Mouse (Mus musculus) lung, embryonic 16.5 days (tissue): ENCODE measurements at regions not wholly inside any gene's neighbourhood (a gene's known extent, or its start where the extent isn't known, plus 50 kb on each side); places are given as distances from the start of the nearest gene placed in this dataset.

Experiments used
- ATAC-seq: fragments of 200-750 bp; cut with Nextera tagmentation; 2 replicates; pipeline ENCODE4 v1.8.0; 2017; ENCODE audit warnings: low read depth, mild to moderate bottlenecking, moderate library complexity
- H3K27ac ChIP-seq: fragments of 300-500 bp; sonication (generic); 2 replicates; pipeline ENCODE4 v1.5.1; 2014; ENCODE audit warnings: mild to moderate bottlenecking, control low read depth, low read length
- H3K27me3 ChIP-seq: fragments of 300-500 bp; sonication (generic); 2 replicates; pipeline ENCODE4 v1.6.1; 2014; ENCODE audit warnings: low read depth, low read length, mixed read lengths; ENCODE audit not compliant: control insufficient read depth, insufficient read depth
- H3K36me3 ChIP-seq: fragments of 300-500 bp; sonication (generic); 2 replicates; pipeline ENCODE4 v1.6.1; 2014; ENCODE audit warnings: low read length; ENCODE audit not compliant: control insufficient read depth, insufficient read depth
- H3K4me1 ChIP-seq: fragments of 300-500 bp; sonication (generic); replicated peaks from 2 replicates; pipeline ENCODE4 v1.6.1; 2014; ENCODE audit warnings: low read length, mixed read lengths; ENCODE audit not compliant: control insufficient read depth, insufficient read depth
- H3K4me2 ChIP-seq: fragments of 300-500 bp; sonication (generic); 2 replicates; pipeline ENCODE4 v1.6.1; 2014; ENCODE audit warnings: low read depth, low read length, control low read depth
- H3K4me3 ChIP-seq: fragments of 300-500 bp; sonication (generic); 2 replicates; pipeline ENCODE4 v1.5.1; 2014; ENCODE audit warnings: mild to moderate bottlenecking, low read length, control low read depth
- H3K9ac ChIP-seq: fragments of 300-500 bp; sonication (generic); 2 replicates; pipeline ENCODE4 v1.6.1; 2014; ENCODE audit warnings: low read length, control low read depth
- H3K9me3 ChIP-seq: fragments of 300-500 bp; sonication (generic); 2 replicates; pipeline ENCODE4 v1.6.1; 2016; ENCODE audit warnings: low read length; ENCODE audit not compliant: control insufficient read depth
- WGBS: fragments of 180-500 bp; shearing (Covaris S2); extraction: QIAGEN DNeasy Blood & Tissue Kit; methylation state at CpG from one replicate; pipeline ENCODE4 v1.1.7; 2014; 5-methylcytosine and 5-hydroxymethylcytosine counted together

GRCm38 (mm10) chr1:35814207-35814606 is 254.0 kb upstream of the Hs6st1 start:
- no peak overlapping the region for H3K4me3 ChIP-seq
- ATAC-seq: peak; percentile 70
- no peak overlapping the region for H3K4me2 ChIP-seq
- H3K9me3 ChIP-seq: no peaks in the 10 kb centered on the region
- H3K36me3 ChIP-seq: no peaks in the 10 kb centered on the region
- peaks cover 4% of the 10 kb centered on the region; the same call in 1 of the 2 replicates for H3K4me1 ChIP-seq
- H3K27ac ChIP-seq: peak overlapping the region; percentile 65
- H3K9ac ChIP-seq: no peak overlapping the region
- WGBS: 59% methylated on average over 9 of the region's 9 CpGs
- H3K27me3 ChIP-seq: no peaks in the 10 kb centered on the region

- H3K27me3 ChIP-seq: no peaks in the 10 kb centered on the region
- peak overlapping the region; percentile 65 for H3K27ac ChIP-seq
- peak; percentile 18; the same call in 1 of the 2 replicates for ATAC-seq
- no peak overlapping the region for H3K4me3 ChIP-seq
- H3K4me2 ChIP-seq: no peak overlapping the region
- H3K36me3 ChIP-seq: no peaks in the 10 kb centered on the region
- H3K4me1 ChIP-seq: peaks cover 4% of the 10 kb centered on the region; the same call in 1 of the 2 replicates
- H3K9ac ChIP-seq: no peak overlapping the region
- no peaks in the 10 kb centered on the region for H3K9me3 ChIP-seq
- 60% methylated on average over 3 of the region's 3 CpGs for WGBS
These were observed 253.4 kb upstream of the Hs6st1 start for GRCm38 (mm10) chr1:35814751-35815150.

GRCm38 (mm10) chr1:35821791-35822190 is 246.4 kb upstream of the Hs6st1 start:
- H3K27me3 ChIP-seq: no peaks in the 10 kb centered on the region
- WGBS: 92% methylated on average over 6 of the region's 6 CpGs

DNA sequence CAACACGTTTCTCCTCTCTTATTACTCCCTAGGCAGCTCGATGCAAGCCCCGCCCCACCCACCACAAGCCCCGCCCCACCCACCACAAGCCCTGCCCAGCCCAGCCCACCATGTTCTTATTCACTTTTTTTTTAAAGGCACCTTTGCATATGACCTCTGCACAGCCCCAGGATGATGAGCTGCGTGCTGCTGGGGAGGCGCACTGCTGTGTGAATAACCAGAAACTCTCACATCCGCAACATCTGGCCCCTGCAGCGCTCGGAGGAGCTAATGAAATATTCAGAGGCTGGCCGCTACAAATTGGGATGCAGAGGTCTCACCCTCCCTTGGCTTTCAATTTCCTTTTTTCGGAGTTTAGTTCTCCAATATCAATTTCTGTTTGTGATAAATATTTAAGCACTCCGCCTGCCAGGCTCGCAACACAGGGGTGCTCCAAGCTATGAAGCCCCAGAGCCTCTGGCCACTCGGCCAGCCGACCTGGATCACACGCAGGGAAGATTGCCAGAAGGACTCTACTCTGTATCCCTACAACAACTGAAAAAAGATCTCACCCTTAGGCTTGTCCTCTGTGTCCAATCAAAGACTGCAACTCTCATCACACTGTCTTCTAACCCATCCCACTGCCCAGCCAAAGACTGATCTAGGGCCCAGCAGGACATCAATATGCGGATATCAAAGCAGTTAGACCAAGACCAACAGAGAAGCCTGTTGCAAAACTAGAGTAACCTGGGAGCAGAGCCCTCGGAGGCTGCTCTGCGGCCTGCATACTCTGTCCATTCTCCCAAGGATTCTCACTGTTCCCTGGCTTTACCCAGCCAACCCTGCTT is 245.6 kb upstream of the Hs6st1 start:
- H3K9me3 ChIP-seq: no peaks in the 10 kb centered on the region
- no peaks in the 10 kb centered on the region for H3K4me1 ChIP-seq
- H3K4me3 ChIP-seq: no peak overlapping the region
- ATAC-seq: no peak
- 59% methylated on average over 19 of the region's 19 CpGs for WGBS
- no peak overlapping the region for H3K9ac ChIP-seq
- H3K36me3 ChIP-seq: no peaks in the 10 kb centered on the region
- no peaks in the 10 kb centered on the region for H3K27me3 ChIP-seq
- no peak overlapping the region for H3K27ac ChIP-seq
- H3K4me2 ChIP-seq: no peak overlapping the region

More at GRCm38 (mm10) chr1:35821791-35822190, 246.4 kb upstream of the Hs6st1 start:
- no peak overlapping the region for H3K4me3 ChIP-seq
- no peaks in the 10 kb centered on the region for H3K4me1 ChIP-seq
- H3K27ac ChIP-seq: no peak overlapping the region
- no peaks in the 10 kb centered on the region for H3K9me3 ChIP-seq
- no peak overlapping the region for H3K4me2 ChIP-seq
- no peak for ATAC-seq
- H3K36me3 ChIP-seq: no peaks in the 10 kb centered on the region
- H3K9ac ChIP-seq: no peak overlapping the region

DNA sequence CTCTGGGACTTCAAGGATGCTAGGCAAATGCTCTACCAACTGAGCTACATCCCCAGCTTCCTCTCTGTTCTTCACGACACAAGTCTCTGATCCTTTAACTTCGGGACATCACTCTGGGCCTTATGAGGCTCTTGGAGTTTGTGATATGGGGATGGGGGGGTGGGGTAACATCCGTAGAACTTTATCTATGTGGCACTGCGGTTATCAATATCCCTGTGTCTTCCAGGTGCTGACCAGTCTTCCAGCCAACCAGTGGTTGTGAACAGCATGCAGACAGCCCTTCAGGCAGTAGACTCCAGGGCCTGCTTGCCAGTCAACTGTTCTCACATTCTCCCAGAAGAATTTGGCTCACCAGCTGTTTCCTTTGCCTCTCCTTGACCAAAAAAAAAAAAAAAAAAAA is 244.7 kb upstream of the Hs6st1 start:
- Histone ChIP-seq H3K9ac (no peak overlapping the region), H3K4me3 (no peak overlapping the region), H3K36me3 (no peaks in the 10 kb centered on the region), H3K4me2 (no peak overlapping the region), H3K9me3 (no peaks in the 10 kb centered on the region), H3K4me1 (no peaks in the 10 kb centered on the region), H3K27me3 (no peaks in the 10 kb centered on the region), H3K27ac (no peak overlapping the region)
- ATAC-seq: no peak
- WGBS: 82% methylated on average over 4 of the region's 4 CpGs

- ATAC-seq: 0 out of 2 replicates have a peak, but pooled peaks have one; percentile 20
- Histone ChIP-seq H3K9me3 (no peaks in the 10 kb centered on the region), H3K4me1 (no peaks in the 10 kb centered on the region), H3K9ac (no peak overlapping the region), H3K4me2 (no peak overlapping the region), H3K4me3 (no peak overlapping the region), H3K36me3 (no peaks in the 10 kb centered on the region), H3K27ac (no peak overlapping the region), H3K27me3 (no peaks in the 10 kb centered on the region)
- WGBS: 32% methylated on average over 20 of the region's 24 CpGs
These were observed 244.0 kb upstream of the Hs6st1 start for GRCm38 (mm10) chr1:35823981-35824880.

- Histone ChIP-seq H3K27me3 (no peaks in the 10 kb centered on the region), H3K36me3 (no peaks in the 10 kb centered on the region), H3K4me1 (no peaks in the 10 kb centered on the region), H3K9me3 (no peaks in the 10 kb centered on the region), H3K4me2 (no peak overlapping the region), H3K27ac (no peak overlapping the region), H3K4me3 (no peak overlapping the region), H3K9ac (no peak overlapping the region)
- ATAC-seq: peak; percentile 23; the same call in 1 of the 2 replicates
- whole genome bisulfite sequencing: 58% methylated on average over 10 of the region's 10 CpGs
These were observed 242.7 kb upstream of the Hs6st1 start for GRCm38 (mm10) chr1:35825531-35825966.

GRCm38 (mm10) chr1:35826575-35827114 is 241.6 kb upstream of the Hs6st1 start:
- no peaks in the 10 kb centered on the region for H3K36me3 ChIP-seq
- ATAC-seq: no peak
- H3K27ac ChIP-seq: no peak overlapping the region
- no peaks in the 10 kb centered on the region for H3K4me1 ChIP-seq
- WGBS: 72% methylated on average over 7 of the region's 7 CpGs
- no peak overlapping the region for H3K4me2 ChIP-seq
- no peaks in the 10 kb centered on the region for H3K9me3 ChIP-seq
- H3K9ac ChIP-seq: no peak overlapping the region
- H3K27me3 ChIP-seq: no peaks in the 10 kb centered on the region
- H3K4me3 ChIP-seq: no peak overlapping the region

- H3K36me3 ChIP-seq: no peaks in the 10 kb centered on the region
- H3K27ac ChIP-seq: no peak overlapping the region
- H3K4me3 ChIP-seq: no peak overlapping the region
- H3K9ac ChIP-seq: no peak overlapping the region
- no peaks in the 10 kb centered on the region for H3K9me3 ChIP-seq
- H3K4me1 ChIP-seq: no peaks in the 10 kb centered on the region
- 80% methylated on average over 3 of the region's 3 CpGs for WGBS
- no peak overlapping the region for H3K4me2 ChIP-seq
- H3K27me3 ChIP-seq: no peaks in the 10 kb centered on the region
- no peak for ATAC-seq
These were observed 240.7 kb upstream of the Hs6st1 start for GRCm38 (mm10) chr1:35827471-35827870.
